Mouse (Mus musculus): ENCODE data around the gene Bach2. TPM values are rescaled to one million over a fixed set of nuclear protein-coding genes. Genes with fewer than 3 reads are reported as not detected.

The Bach2 gene
- total and polyA plus RNA-seq, 2 experiments from 2014 or later: 11.7 to 15.9 TPM

DNA sequence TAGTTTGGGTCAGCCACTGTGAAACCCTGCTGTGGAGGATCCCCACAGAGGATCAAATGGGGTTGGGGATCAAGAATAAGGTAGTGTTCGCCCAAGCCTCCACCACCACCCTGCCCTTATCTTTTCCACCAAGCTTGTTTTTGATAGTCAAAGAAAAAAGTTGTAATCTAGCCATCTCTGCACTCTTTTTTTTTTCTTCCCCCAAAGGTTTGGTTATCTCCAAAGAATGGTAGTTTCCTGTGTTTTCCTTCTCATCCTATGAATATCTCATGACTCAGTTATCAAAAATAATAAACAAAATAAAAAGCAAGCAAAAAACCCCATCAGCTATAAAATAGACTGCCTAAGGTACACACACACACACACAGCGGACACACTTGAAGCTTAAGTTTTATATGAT lies 28.6 kb upstream of the Bach2 start:
- 85% methylated on average over 2 of the region's 2 CpGs for WGBS
- Histone ChIP-seq H3K9me3 (ENCODE audit: low read length) (no peaks in the 10 kb centered on the region), H3K27ac (ENCODE audit: low read depth, low read length) (no peak overlapping the region), H3K4me3 (ENCODE audit: low read depth, low read length) (no peak overlapping the region), H3K4me2 (ENCODE audit: low read depth, low read length, poor library complexity, severe bottlenecking) (no peak overlapping the region), H3K36me3 (ENCODE audit: insufficient read depth, low read length) (no peaks in the 10 kb centered on the region), H3K27me3 (ENCODE audit: insufficient read depth, low read length) (no peaks in the 10 kb centered on the region), H3K9ac (replicated peaks; ENCODE audit: low read length, poor library complexity, severe bottlenecking) (no peak overlapping the region), H3K4me1 (ENCODE audit: insufficient read depth, low read length) (peaks cover 5% of the 10 kb centered on the region; the same call in 1 of the 2 replicates)
- no peak for TF ChIP-seq CTCF (IDR thresholded peaks at IDR 0.05)
- no peak for DNase-seq (ENCODE audit: low spot score)
- ATAC-seq (ENCODE audit: low FRiP score): no peak

DNA sequence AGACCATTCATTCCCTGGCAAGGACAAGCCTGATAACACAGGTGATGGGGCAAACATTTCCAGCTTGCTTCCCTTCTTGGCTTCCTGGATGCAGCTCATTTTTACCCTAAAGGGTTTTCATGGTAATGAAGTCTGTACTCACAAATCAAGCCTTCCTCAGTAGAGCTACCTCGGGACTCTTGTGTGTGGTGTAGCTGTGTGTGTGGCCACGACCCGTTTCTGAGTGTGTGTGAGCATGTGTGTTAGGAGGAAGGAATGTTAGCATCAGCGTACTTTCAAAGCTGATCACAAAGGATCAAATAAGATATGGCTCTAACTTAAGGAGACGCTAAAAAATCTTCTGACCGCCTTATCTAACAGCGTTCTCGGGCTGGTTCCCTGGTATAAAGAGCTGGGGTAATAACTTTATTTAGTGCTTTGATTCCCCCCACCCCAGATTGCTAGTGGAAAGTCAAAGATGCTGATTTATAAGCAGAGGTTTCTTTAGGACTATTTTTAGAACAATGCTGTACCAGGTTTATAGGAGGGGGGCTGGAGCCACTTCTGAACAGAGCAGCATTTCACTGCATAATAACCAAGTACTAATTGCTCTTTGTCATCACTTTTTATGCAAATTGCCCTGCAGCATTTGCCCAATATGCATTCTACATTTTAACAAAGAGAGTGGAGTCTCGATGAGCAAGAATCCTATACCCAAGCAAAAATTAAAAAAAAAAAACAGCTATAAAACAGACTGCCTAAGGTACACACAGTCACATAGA lies 28.0 kb upstream of the Bach2 start:
- no peak for TF ChIP-seq CTCF (IDR thresholded peaks at IDR 0.05)
- DNase-seq (ENCODE audit: low spot score) (no peak), ATAC-seq (ENCODE audit: low FRiP score) (no peak)
- Histone ChIP-seq H3K9ac (replicated peaks; ENCODE audit: low read length, poor library complexity, severe bottlenecking) (no peak overlapping the region), H3K4me2 (ENCODE audit: low read depth, low read length, poor library complexity, severe bottlenecking) (no peak overlapping the region), H3K27me3 (ENCODE audit: insufficient read depth, low read length) (no peaks in the 10 kb centered on the region), H3K27ac (ENCODE audit: low read depth, low read length) (no peak overlapping the region), H3K4me3 (ENCODE audit: low read depth, low read length) (no peak overlapping the region), H3K4me1 (ENCODE audit: insufficient read depth, low read length) (peaks cover 5% of the 10 kb centered on the region; the same call in 1 of the 2 replicates), H3K9me3 (ENCODE audit: low read length) (no peaks in the 10 kb centered on the region), H3K36me3 (ENCODE audit: insufficient read depth, low read length) (no peaks in the 10 kb centered on the region)
- WGBS: 60% methylated on average over 9 of the region's 9 CpGs

DNA sequence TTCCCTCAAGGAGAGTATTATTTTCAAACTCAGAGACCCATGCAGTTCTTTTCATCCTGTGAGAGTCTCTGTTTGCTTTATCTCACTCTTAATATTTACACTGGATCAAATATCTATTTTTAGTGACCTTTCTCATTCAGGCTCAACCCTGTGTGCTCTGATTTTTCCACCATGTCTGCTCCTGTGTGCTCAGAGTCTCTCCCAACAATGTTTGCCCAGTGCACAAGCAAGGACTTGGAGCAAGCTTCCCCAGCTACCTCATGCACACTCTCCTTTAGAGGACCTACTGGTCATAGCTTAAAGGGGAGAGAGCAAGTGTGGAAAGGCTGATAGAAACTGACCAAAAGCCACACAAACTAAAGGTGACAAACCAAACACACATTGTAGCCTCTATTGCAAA lies 26.0 kb upstream of the Bach2 start:
- Histone ChIP-seq H3K27me3 (ENCODE audit: insufficient read depth, low read length) (no peaks in the 10 kb centered on the region), H3K4me3 (ENCODE audit: low read depth, low read length) (no peak overlapping the region), H3K4me2 (ENCODE audit: low read depth, low read length, poor library complexity, severe bottlenecking) (no peak overlapping the region), H3K36me3 (ENCODE audit: insufficient read depth, low read length) (no peaks in the 10 kb centered on the region), H3K4me1 (ENCODE audit: insufficient read depth, low read length) (peaks cover 5% of the 10 kb centered on the region; the same call in 1 of the 2 replicates), H3K27ac (ENCODE audit: low read depth, low read length) (no peak overlapping the region), H3K9ac (replicated peaks; ENCODE audit: low read length, poor library complexity, severe bottlenecking) (no peak overlapping the region), H3K9me3 (ENCODE audit: low read length) (no peaks in the 10 kb centered on the region)
- no peak for ATAC-seq (ENCODE audit: low FRiP score)
- no peak for DNase-seq (ENCODE audit: low spot score)
- TF ChIP-seq CTCF (IDR thresholded peaks at IDR 0.05): no peak

DNA sequence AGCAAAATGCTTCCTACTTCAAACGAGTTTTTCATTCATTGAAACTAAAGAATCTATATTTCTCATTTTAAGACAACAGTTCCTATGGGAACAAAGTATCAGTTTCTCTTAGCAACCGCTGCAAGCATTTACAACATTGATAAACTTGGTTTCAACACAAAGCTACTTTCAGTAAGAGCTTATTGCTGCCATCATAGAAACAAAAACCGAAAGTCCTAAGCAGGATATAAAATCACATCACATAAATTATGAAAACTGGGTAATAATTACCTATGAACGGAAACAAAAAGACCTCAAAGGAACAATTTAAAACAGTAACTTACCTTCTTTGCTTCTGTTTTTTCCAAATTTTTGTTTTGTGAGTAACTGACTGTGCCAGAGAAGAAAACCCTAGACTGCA lies 22.1 kb upstream of the Bach2 start:
- H3K4me1 ChIP-seq (ENCODE audit: insufficient read depth, low read length): peaks cover 5% of the 10 kb centered on the region; the same call in 1 of the 2 replicates
- H3K9ac ChIP-seq (replicated peaks; ENCODE audit: low read length, poor library complexity, severe bottlenecking): no peak overlapping the region
- no peak overlapping the region for H3K27ac ChIP-seq (ENCODE audit: low read depth, low read length)
- DNase-seq (ENCODE audit: low spot score): no peak
- WGBS: 81% methylated on average over 4 of the region's 4 CpGs
- no peak for ATAC-seq (ENCODE audit: low FRiP score)
- H3K27me3 ChIP-seq (ENCODE audit: insufficient read depth, low read length): no peaks in the 10 kb centered on the region
- H3K36me3 ChIP-seq (ENCODE audit: insufficient read depth, low read length): no peaks in the 10 kb centered on the region
- no peak for TF ChIP-seq CTCF (IDR thresholded peaks at IDR 0.05)
- no peaks in the 10 kb centered on the region for H3K9me3 ChIP-seq (ENCODE audit: low read length)
- no peak overlapping the region for H3K4me2 ChIP-seq (ENCODE audit: low read depth, low read length, poor library complexity, severe bottlenecking)
- H3K4me3 ChIP-seq (ENCODE audit: low read depth, low read length): no peak overlapping the region

DNA sequence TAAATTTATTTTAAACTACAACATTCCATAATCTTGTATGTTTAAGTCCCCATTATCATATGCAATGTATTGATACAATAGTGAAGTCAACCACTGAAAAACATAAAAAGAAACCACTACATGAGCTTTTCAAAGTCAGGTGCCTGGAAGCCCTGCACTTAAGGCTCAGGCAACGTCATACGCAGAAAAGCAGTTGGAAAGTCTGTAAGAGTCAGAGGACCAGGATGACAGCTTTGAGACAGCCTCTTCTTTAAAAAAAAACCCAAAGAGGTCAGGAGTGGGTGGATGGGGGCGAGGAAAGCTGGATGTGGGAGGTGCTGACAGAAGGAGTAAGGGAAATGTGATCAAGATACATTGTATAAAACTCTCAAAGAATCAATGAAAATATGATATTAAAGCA lies 21.6 kb upstream of the Bach2 start:
- 85% methylated on average over 3 of the region's 3 CpGs for whole genome bisulfite sequencing
- Histone ChIP-seq H3K4me3 (ENCODE audit: low read depth, low read length) (no peak overlapping the region), H3K27me3 (ENCODE audit: insufficient read depth, low read length) (no peaks in the 10 kb centered on the region), H3K9me3 (ENCODE audit: low read length) (no peaks in the 10 kb centered on the region), H3K9ac (replicated peaks; ENCODE audit: low read length, poor library complexity, severe bottlenecking) (no peak overlapping the region), H3K4me1 (ENCODE audit: insufficient read depth, low read length) (no peaks in the 10 kb centered on the region), H3K27ac (ENCODE audit: low read depth, low read length) (no peak overlapping the region), H3K36me3 (ENCODE audit: insufficient read depth, low read length) (no peaks in the 10 kb centered on the region), H3K4me2 (ENCODE audit: low read depth, low read length, poor library complexity, severe bottlenecking) (no peak overlapping the region)
- no peak for TF ChIP-seq CTCF (IDR thresholded peaks at IDR 0.05)
- ATAC-seq (ENCODE audit: low FRiP score) (no peak), DNase-seq (ENCODE audit: low spot score) (no peak)

DNA sequence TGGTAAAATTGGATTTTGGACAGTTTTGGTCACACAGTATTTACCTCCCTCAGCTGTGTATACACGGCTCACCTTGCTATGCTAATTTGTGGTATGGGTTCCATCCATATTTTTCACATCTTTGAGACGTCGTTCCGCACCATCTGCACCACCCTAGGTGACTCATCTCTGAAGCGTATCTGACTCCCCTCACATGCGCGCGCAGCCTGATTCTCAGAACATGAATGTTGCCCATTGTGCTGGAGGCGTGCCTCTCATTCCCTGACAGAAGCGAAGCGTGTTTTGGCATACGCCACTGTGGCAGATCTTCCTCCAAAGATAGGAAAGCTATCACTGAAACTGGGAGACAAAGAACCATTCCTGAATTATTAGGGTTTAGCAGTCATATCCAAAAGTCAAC lies 21.0 kb upstream of the Bach2 start:
- no peak overlapping the region for H3K27ac ChIP-seq (ENCODE audit: low read depth, low read length)
- H3K9me3 ChIP-seq (ENCODE audit: low read length): no peaks in the 10 kb centered on the region
- no peaks in the 10 kb centered on the region for H3K27me3 ChIP-seq (ENCODE audit: insufficient read depth, low read length)
- WGBS: 97% methylated on average over 12 of the region's 12 CpGs
- no peak for TF ChIP-seq CTCF (IDR thresholded peaks at IDR 0.05)
- DNase-seq (ENCODE audit: low spot score) (no peak), ATAC-seq (ENCODE audit: low FRiP score) (no peak)
- no peak overlapping the region for H3K9ac ChIP-seq (replicated peaks; ENCODE audit: low read length, poor library complexity, severe bottlenecking)
- H3K36me3 ChIP-seq (ENCODE audit: insufficient read depth, low read length): no peaks in the 10 kb centered on the region
- no peak overlapping the region for H3K4me2 ChIP-seq (ENCODE audit: low read depth, low read length, poor library complexity, severe bottlenecking)
- no peaks in the 10 kb centered on the region for H3K4me1 ChIP-seq (ENCODE audit: insufficient read depth, low read length)
- no peak overlapping the region for H3K4me3 ChIP-seq (ENCODE audit: low read depth, low read length)

Measured in midbrain, postnatal 0 days (tissue).